Mouse (Mus musculus) stomach, postnatal 0 days (tissue): ENCODE results near the gene Btc. TPM values are rescaled to one million over a fixed set of nuclear protein-coding genes. Genes with fewer than 3 reads are reported as not detected.

Experiments used
- ATAC-seq: fragments of 200-750 bp; cut with Nextera tagmentation; 2 replicates; pipeline ENCODE4 v1.8.0; 2017; ENCODE audit not compliant: low FRiP score, low TSS enrichment
- DNase-seq: peaks from one replicate; pipeline ENCODE4 v3.0.0-alpha.2; 2016; ENCODE audit warnings: low spot score
- H3K27ac ChIP-seq: fragments of 300-500 bp; sonication (generic); replicated peaks from 2 replicates; pipeline ENCODE4 v1.5.1; 2014; ENCODE audit warnings: mild to moderate bottlenecking, control low read depth
- H3K27me3 ChIP-seq: fragments of 300-500 bp; sonication (generic); 2 replicates; pipeline ENCODE4 v1.6.1; 2014; ENCODE audit warnings: low read length; ENCODE audit not compliant: control insufficient read depth, insufficient read depth
- H3K36me3 ChIP-seq: fragments of 300-500 bp; sonication (generic); 2 replicates; pipeline ENCODE4 v1.6.1; 2014; ENCODE audit warnings: low read length, mixed read lengths; ENCODE audit not compliant: control insufficient read depth, insufficient read depth
- H3K4me1 ChIP-seq: fragments of 300-500 bp; sonication (generic); replicated peaks from 2 replicates; pipeline ENCODE4 v1.6.1; 2014; ENCODE audit warnings: antibody characterized with exemption; ENCODE audit not compliant: control insufficient read depth, insufficient read depth
- H3K4me2 ChIP-seq: fragments of 300-500 bp; sonication (generic); replicated peaks from 2 replicates; pipeline ENCODE4 v1.6.1; 2014; ENCODE audit warnings: low read depth, mild to moderate bottlenecking, control low read depth, moderate library complexity
- H3K4me3 ChIP-seq: fragments of 300-500 bp; sonication (generic); 2 replicates; pipeline ENCODE4 v1.5.1; 2014; ENCODE audit warnings: low read depth, low read length, control low read depth
- H3K9ac ChIP-seq: fragments of 300-500 bp; sonication (generic); 2 replicates; pipeline ENCODE4 v1.6.1; 2014; ENCODE audit warnings: mild to moderate bottlenecking, low read length, control low read depth, mixed read lengths
- H3K9me3 ChIP-seq: fragments of 300-500 bp; sonication (generic); 2 replicates; pipeline ENCODE4 v1.6.1; 2016; ENCODE audit warnings: low read length; ENCODE audit not compliant: control insufficient read depth
- CTCF ChIP-seq: IDR thresholded peaks from 2 replicates; pipeline ENCODE4 v1.5.1; 2016; ENCODE audit warnings: antibody characterized with exemption, low read depth, mild to moderate bottlenecking, moderate library complexity
- EP300 ChIP-seq: optimal IDR thresholded peaks from 2 replicates; pipeline ENCODE3; 2016; ENCODE audit warnings: antibody characterized with exemption
- WGBS: fragments of 180-500 bp; shearing (Covaris S2); extraction: QIAGEN DNeasy Blood & Tissue Kit; methylation state at CpG from one replicate; pipeline ENCODE4 v1.1.7; 2014; 5-methylcytosine and 5-hydroxymethylcytosine counted together
- polyA plus RNA-seq: library from polyadenylated mRNA; unstranded; fragments of >200 nt; fragmentation: Nextera tagmentation; extraction: Ambion mirVana; gene quantifications from 2 replicates; pipeline ENCODE4 v1.2.1, GENCODE M21; 2015

Btc gene
- polyA plus RNA-seq, result 15.6 and 16.5 TPM in 2 replicates

- peak; percentile 80 for TF ChIP-seq CTCF
- no peak for TF ChIP-seq EP300
- 5% methylated on average over 19 of the region's 19 CpGs for WGBS
- peak; percentile 97 for ATAC-seq
These were observed at the start of gene Btc for GRCm38 (mm10) chr5:91402339-91403211. Gene Btc (minus strand): TSS chr5:91402994.

GRCm38 (mm10) chr5:91444981-91445517, 42.3 kb upstream of the Btc start:
- Histone ChIP-seq H3K9ac (no peak overlapping the region), H3K4me1 (no peaks in the 10 kb centered on the region), H3K4me2 (no peak overlapping the region), H3K4me3 (no peak overlapping the region), H3K36me3 (no peaks in the 10 kb centered on the region), H3K9me3 (no peaks in the 10 kb centered on the region), H3K27me3 (no peaks in the 10 kb centered on the region), H3K27ac (no peak overlapping the region)
- ATAC-seq (no peak), DNase-seq (no peak)
- WGBS, result 19% methylated on average over 3 of the region's 3 CpGs
- TF ChIP-seq EP300 (no peak), CTCF (no peak)

More at GRCm38 (mm10) chr5:91402339-91403211, at the start of gene Btc:
- Histone ChIP-seq H3K9me3 (no peaks in the 10 kb centered on the region), H3K27me3 (no peaks in the 10 kb centered on the region), H3K4me2 (peak within 1 kb of the TSS; percentile 83), H3K9ac (peak within 1 kb of the TSS; percentile 69), H3K4me1 (no peaks in the 10 kb centered on the region), H3K36me3 (no peaks in the 10 kb centered on the region), H3K27ac (peak within 1 kb of the TSS; percentile 91), H3K4me3 (peak within 1 kb of the TSS; percentile 53)
- peak; percentile 87 for DNase-seq

- 45% methylated on average over 6 of the region's 6 CpGs for WGBS
- H3K9me3 ChIP-seq, result no peaks in the 10 kb centered on the region
- TF ChIP-seq CTCF (no peak), EP300 (no peak)
- no peak overlapping the region for H3K4me3 ChIP-seq
- H3K4me1 ChIP-seq, result no peaks in the 10 kb centered on the region
- no peaks in the 10 kb centered on the region for H3K36me3 ChIP-seq
- no peak overlapping the region for H3K4me2 ChIP-seq
- H3K9ac ChIP-seq, result no peak overlapping the region
- H3K27me3 ChIP-seq, result no peaks in the 10 kb centered on the region
- no peak overlapping the region for H3K27ac ChIP-seq
- DNase-seq (no peak), ATAC-seq (no peak; the same call in 1 of the 2 replicates)
These were observed 33.8 kb upstream of the Btc start for GRCm38 (mm10) chr5:91436563-91436962.

GRCm38 (mm10) chr5:91434723-91435658, 32.2 kb upstream of the Btc start:
- TF ChIP-seq CTCF, result no peak
- TF ChIP-seq EP300, result no peak
- WGBS, result 54% methylated on average over 6 of the region's 6 CpGs
- no peak overlapping the region for H3K4me2 ChIP-seq

GRCm38 (mm10) chr5:91428547-91428946, 25.8 kb upstream of the Btc start:
- H3K4me1 ChIP-seq, result no peaks in the 10 kb centered on the region
- no peak overlapping the region for H3K4me3 ChIP-seq
- H3K27me3 ChIP-seq, result no peaks in the 10 kb centered on the region
- WGBS, result 59% methylated on average over 8 of the region's 8 CpGs
- ATAC-seq, result no peak
- no peak for TF ChIP-seq CTCF
- TF ChIP-seq EP300, result no peak
- no peak for DNase-seq
- H3K9me3 ChIP-seq, result no peaks in the 10 kb centered on the region
- no peak overlapping the region for H3K9ac ChIP-seq
- no peak overlapping the region for H3K4me2 ChIP-seq
- H3K36me3 ChIP-seq, result no peaks in the 10 kb centered on the region
- no peak overlapping the region for H3K27ac ChIP-seq

More at GRCm38 (mm10) chr5:91434723-91435658, 32.2 kb upstream of the Btc start:
- no peaks in the 10 kb centered on the region for H3K36me3 ChIP-seq
- no peak overlapping the region for H3K27ac ChIP-seq
- DNase-seq (no peak), ATAC-seq (no peak)
- H3K9me3 ChIP-seq, result no peaks in the 10 kb centered on the region
- no peaks in the 10 kb centered on the region for H3K4me1 ChIP-seq
- H3K9ac ChIP-seq, result no peak overlapping the region
- H3K27me3 ChIP-seq, result no peaks in the 10 kb centered on the region
- H3K4me3 ChIP-seq, result no peak overlapping the region
